Mouse (Mus musculus) spleen, postnatal 0 days (tissue): ENCODE data around the gene Chd1. TPM values are rescaled to one million over a fixed set of nuclear protein-coding genes. Genes with fewer than 3 reads are reported as not detected.

Experiments
- polyA plus RNA-seq: library from polyadenylated mRNA; unstranded; fragments of >200 nt; fragmentation: Nextera tagmentation; extraction: Ambion mirVana; gene quantifications from 2 replicates; pipeline ENCODE4 v1.2.1, GENCODE M21; 2015

The Chd1 gene
- polyA plus RNA-seq: 19.0 and 22.1 TPM in 2 replicates

DNA sequence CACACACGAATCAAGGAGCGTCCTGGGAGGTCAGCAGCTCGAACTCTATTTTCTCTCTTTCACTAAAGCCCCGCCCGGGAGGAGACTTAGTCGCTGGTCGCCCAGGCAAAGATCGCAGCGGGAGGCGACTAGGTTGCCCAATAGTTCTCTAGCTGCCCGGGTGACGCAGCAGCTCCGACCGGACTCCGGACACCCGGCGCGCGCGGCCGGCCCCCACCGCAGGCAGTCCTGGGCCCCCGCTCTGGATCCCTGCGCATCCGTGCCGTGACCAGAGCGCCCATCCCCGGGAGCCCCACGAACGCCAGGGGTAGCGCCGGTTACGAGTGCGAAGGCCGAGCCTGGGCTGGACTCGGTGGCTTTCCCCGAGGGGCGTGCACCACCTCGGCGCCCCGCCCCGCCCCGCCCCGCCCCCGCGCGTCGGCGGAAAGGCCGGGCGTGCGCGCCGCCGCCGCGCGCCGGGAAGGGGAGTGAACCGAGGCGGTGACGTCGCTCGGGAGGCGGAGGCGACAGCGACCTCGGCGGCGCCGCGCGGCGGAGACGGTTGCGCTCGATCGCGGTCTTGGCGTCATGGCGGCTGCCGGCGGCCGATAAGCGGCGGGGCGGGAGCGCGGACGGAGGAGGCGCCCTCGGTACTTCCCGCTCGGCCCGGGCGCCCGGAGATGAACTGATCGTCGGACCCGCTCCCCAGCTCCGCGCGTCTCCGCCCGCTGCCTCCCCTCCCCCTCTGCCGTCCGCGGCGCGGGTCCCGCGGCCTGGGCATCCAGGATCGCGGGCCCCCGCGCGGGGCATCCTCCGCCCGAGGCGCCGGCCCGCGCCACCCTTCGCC lies at the start of gene Chd1:
TSS of gene Chd1 (plus strand) at position 493 of the 826 bp plus-strand sequence.

Other genes with a start within 250 kb of the Chd1 start
- 193 and 197 TPM in 2 replicates for gene Psmb1, start 205.2 kb upstream of the Chd1 start, polyA plus RNA-seq
- 28.6 and 29.3 TPM in 2 replicates for gene Tbp, start 205.1 kb upstream of the Chd1 start, polyA plus RNA-seq
- gene Pdcd2, start 177.7 kb upstream of the Chd1 start, polyA plus RNA-seq: 32.1 and 38.0 TPM in 2 replicates
- gene Prdm9, start 140.6 kb upstream of the Chd1 start, polyA plus RNA-seq: 0.76 and 0.96 TPM in 2 replicates
- 2.7 and 3.1 TPM in 2 replicates for gene Rgmb, start 126.1 kb downstream of the Chd1 start, polyA plus RNA-seq